Mouse (Mus musculus) liver, embryonic 11.5 days (tissue): ENCODE data around the gene Ttc7b. TPM values are rescaled to one million over a fixed set of nuclear protein-coding genes. Genes with fewer than 3 reads are reported as not detected.
A peak's percentile ranks its signal among the peaks of the same experiment; 100 is the strongest.

Experiments
- ATAC-seq: fragments of 200-750 bp; cut with Nextera tagmentation; replicated peaks from 2 replicates; pipeline ENCODE4 v1.8.0; 2017; ENCODE audit warnings: moderate number of reproducible peaks, mild to moderate bottlenecking, moderate TSS enrichment, moderate library complexity; ENCODE audit not compliant: low FRiP score
- DNase-seq: peaks from one replicate; pipeline ENCODE4 v3.0.0-alpha.2; 2017; ENCODE audit warnings: low spot score
- H3K27ac ChIP-seq: fragments of 300-500 bp; sonication (generic); 2 replicates; pipeline ENCODE4 v1.5.1; 2014; ENCODE audit warnings: mild to moderate bottlenecking, low read depth, low read length, control low read depth
- H3K27me3 ChIP-seq: fragments of 300-500 bp; sonication (generic); replicated peaks from 2 replicates; pipeline ENCODE4 v1.6.1; 2014; ENCODE audit warnings: low read length, mixed read lengths; ENCODE audit not compliant: control insufficient read depth, insufficient read depth
- H3K36me3 ChIP-seq: fragments of 300-500 bp; sonication (generic); 2 replicates; pipeline ENCODE4 v1.6.1; 2014; ENCODE audit warnings: mild to moderate bottlenecking, low read length, moderate library complexity, mixed read lengths; ENCODE audit not compliant: control insufficient read depth, insufficient read depth
- H3K4me1 ChIP-seq: fragments of 300-500 bp; sonication (generic); replicated peaks from 2 replicates; pipeline ENCODE4 v1.6.1; 2014; ENCODE audit warnings: low read length, mixed read lengths; ENCODE audit not compliant: control insufficient read depth, insufficient read depth
- H3K4me2 ChIP-seq: fragments of 300-500 bp; sonication (generic); 2 replicates; pipeline ENCODE4 v1.6.1; 2014; ENCODE audit warnings: mild to moderate bottlenecking, control low read depth, moderate library complexity
- H3K4me3 ChIP-seq: fragments of 300-500 bp; sonication (generic); 2 replicates; pipeline ENCODE4 v1.5.1; 2014; ENCODE audit warnings: low read depth, low read length, control low read depth
- H3K9ac ChIP-seq: fragments of 300-500 bp; sonication (generic); 2 replicates; pipeline ENCODE4 v1.6.1; 2014; ENCODE audit warnings: low read depth, low read length, control low read depth
- H3K9me3 ChIP-seq: fragments of 300-500 bp; sonication (generic); 2 replicates; pipeline ENCODE4 v1.6.1; 2016; ENCODE audit warnings: low read length, inconsistent platforms, mixed read lengths; ENCODE audit not compliant: control insufficient read depth
- WGBS: fragments of 180-500 bp; shearing (Covaris S2); extraction: QIAGEN DNeasy Blood & Tissue Kit; methylation state at CpG from one replicate; pipeline ENCODE4 v1.1.7; 2014; 5-methylcytosine and 5-hydroxymethylcytosine counted together
- polyA plus RNA-seq: library from polyadenylated mRNA; unstranded; fragments of >200 nt; fragmentation: Nextera tagmentation; extraction: Ambion mirVana; gene quantifications from 2 replicates; pipeline ENCODE4 v1.2.1, GENCODE M21; 2014

Gene Ttc7b
- polyA plus RNA-seq, 1 experiment from 2014 or later = 6.2 TPM

GRCm38 (mm10) chr12:100393532-100393931, 127.1 kb downstream of the Ttc7b start:
- no peak overlapping the region for H3K9ac ChIP-seq
- H3K9me3 ChIP-seq = no peaks in the 10 kb centered on the region
- no peaks in the 10 kb centered on the region for H3K4me1 ChIP-seq
- H3K4me3 ChIP-seq = no peak overlapping the region
- no peak overlapping the region for H3K27ac ChIP-seq
- DNase-seq = no peak
- peaks cover 3% of the 10 kb centered on the region; the same call in 1 of the 2 replicates for H3K36me3 ChIP-seq
- no peak overlapping the region for H3K4me2 ChIP-seq
- 58% methylated on average over 3 of the region's 3 CpGs for WGBS
- no peaks in the 10 kb centered on the region for H3K27me3 ChIP-seq
- ATAC-seq = peak; percentile 78

- H3K4me1 ChIP-seq = no peaks in the 10 kb centered on the region
- H3K9me3 ChIP-seq = no peaks in the 10 kb centered on the region
- WGBS = 74% methylated on average over 3 of the region's 3 CpGs
- no peaks in the 10 kb centered on the region for H3K27me3 ChIP-seq
- H3K4me3 ChIP-seq = no peak overlapping the region
- peaks cover 3% of the 10 kb centered on the region; the same call in 1 of the 2 replicates for H3K36me3 ChIP-seq
- H3K9ac ChIP-seq = no peak overlapping the region
- H3K27ac ChIP-seq = no peak overlapping the region
- ATAC-seq (no peak), DNase-seq (no peak)
- no peak overlapping the region for H3K4me2 ChIP-seq
Measured at GRCm38 (mm10) chr12:100393109-100393508, 127.5 kb downstream of the Ttc7b start.

GRCm38 (mm10) chr12:100392466-100392865, 128.2 kb downstream of the Ttc7b start:
- no peaks in the 10 kb centered on the region for H3K4me1 ChIP-seq
- H3K36me3 ChIP-seq = peaks cover 3% of the 10 kb centered on the region; the same call in 1 of the 2 replicates
- no peak overlapping the region for H3K9ac ChIP-seq
- ATAC-seq = no peak
- H3K9me3 ChIP-seq = no peaks in the 10 kb centered on the region
- no peak overlapping the region for H3K4me2 ChIP-seq
- no peak overlapping the region for H3K4me3 ChIP-seq
- no peaks in the 10 kb centered on the region for H3K27me3 ChIP-seq
- no peak for DNase-seq
- H3K27ac ChIP-seq = no peak overlapping the region
- 91% methylated on average over 5 of the region's 5 CpGs for WGBS

- H3K4me2 ChIP-seq = no peak overlapping the region
- no peak overlapping the region for H3K27ac ChIP-seq
- no peak for ATAC-seq
- 72% methylated on average over 9 of the region's 9 CpGs for WGBS
- no peak overlapping the region for H3K9ac ChIP-seq
- no peaks in the 10 kb centered on the region for H3K27me3 ChIP-seq
- no peak for DNase-seq
- no peaks in the 10 kb centered on the region for H3K9me3 ChIP-seq
- no peak overlapping the region for H3K4me3 ChIP-seq
- H3K36me3 ChIP-seq = peaks cover 3% of the 10 kb centered on the region; the same call in 1 of the 2 replicates
- H3K4me1 ChIP-seq = no peaks in the 10 kb centered on the region
Measured at GRCm38 (mm10) chr12:100391890-100392289, 128.7 kb downstream of the Ttc7b start.

- DNase-seq (no peak), ATAC-seq (no peak)
- Histone ChIP-seq H3K9ac (no peak overlapping the region), H3K27ac (no peak overlapping the region), H3K36me3 (peaks cover 3% of the 10 kb centered on the region; the same call in 1 of the 2 replicates), H3K9me3 (no peaks in the 10 kb centered on the region), H3K27me3 (no peaks in the 10 kb centered on the region), H3K4me2 (no peak overlapping the region), H3K4me3 (no peak overlapping the region), H3K4me1 (no peaks in the 10 kb centered on the region)
- WGBS = 86% methylated on average over 12 of the region's 12 CpGs
Measured at GRCm38 (mm10) chr12:100389878-100390710, 130.5 kb downstream of the Ttc7b start.

GRCm38 (mm10) chr12:100386259-100386658, 134.4 kb downstream of the Ttc7b start:
- DNase-seq = no peak
- WGBS = 88% methylated on average over 3 of the region's 3 CpGs
- Histone ChIP-seq H3K27ac (no peak overlapping the region), H3K4me1 (no peaks in the 10 kb centered on the region), H3K4me3 (no peak overlapping the region), H3K27me3 (no peaks in the 10 kb centered on the region), H3K36me3 (no peaks in the 10 kb centered on the region), H3K9me3 (no peaks in the 10 kb centered on the region), H3K4me2 (no peak overlapping the region), H3K9ac (no peak overlapping the region)
- ATAC-seq = no peak

- no peaks in the 10 kb centered on the region; the same call in 1 of the 2 replicates for H3K36me3 ChIP-seq
- no peak overlapping the region for H3K9ac ChIP-seq
- no peak overlapping the region for H3K4me2 ChIP-seq
- H3K4me3 ChIP-seq = no peak overlapping the region
- no peaks in the 10 kb centered on the region for H3K4me1 ChIP-seq
- no peak overlapping the region for H3K27ac ChIP-seq
- H3K9me3 ChIP-seq = no peaks in the 10 kb centered on the region
- no peaks in the 10 kb centered on the region for H3K27me3 ChIP-seq
- ATAC-seq = no peak
- DNase-seq = no peak
Measured at GRCm38 (mm10) chr12:100382526-100382925, 138.1 kb downstream of the Ttc7b start.

GRCm38 (mm10) chr12:100381941-100382340, 138.7 kb downstream of the Ttc7b start:
- Histone ChIP-seq H3K36me3 (no peaks in the 10 kb centered on the region; the same call in 1 of the 2 replicates), H3K27ac (no peak overlapping the region), H3K9ac (no peak overlapping the region), H3K4me2 (no peak overlapping the region), H3K4me3 (no peak overlapping the region), H3K9me3 (no peaks in the 10 kb centered on the region), H3K4me1 (no peaks in the 10 kb centered on the region), H3K27me3 (no peaks in the 10 kb centered on the region)
- ATAC-seq = no peak
- DNase-seq = no peak
- 78% methylated on average over 6 of the region's 6 CpGs for WGBS
